Mouse (Mus musculus) heart, adult 2 months (tissue): Measurements from ENCODE around the gene Ablim2.

ENCODE experiments used
- EP300 ChIP-seq: fragments of 200-500 bp; IDR thresholded peaks from 2 replicates; pipeline ENCODE4 v1.6.1; 2011; ENCODE audit warnings: low read depth, low read length, control low read depth; ENCODE audit not compliant: insufficient read depth
- POLR2A ChIP-seq: fragments of 200-500 bp; IDR thresholded peaks from 2 replicates; pipeline ENCODE4 v1.6.1; 2011; ENCODE audit warnings: mild to moderate bottlenecking, low read depth, low read length, control low read depth; ENCODE audit not compliant: insufficient read depth

- TF ChIP-seq POLR2A (no peak), EP300 (no peak)
Measured at GRCm38 (mm10) chr5:35789697-35790096, 32.0 kb downstream of the Ablim2 start.
